Mouse (Mus musculus) 3T3-L1 (cell line): ENCODE data around the gene Ralgps2.

Experiments
- DNase-seq: peaks from one replicate; pipeline ENCODE4 v3.0.0-alpha.2; 2015; ENCODE audit warnings: low read depth, low spot score

Gene Ralgps2

DNA sequence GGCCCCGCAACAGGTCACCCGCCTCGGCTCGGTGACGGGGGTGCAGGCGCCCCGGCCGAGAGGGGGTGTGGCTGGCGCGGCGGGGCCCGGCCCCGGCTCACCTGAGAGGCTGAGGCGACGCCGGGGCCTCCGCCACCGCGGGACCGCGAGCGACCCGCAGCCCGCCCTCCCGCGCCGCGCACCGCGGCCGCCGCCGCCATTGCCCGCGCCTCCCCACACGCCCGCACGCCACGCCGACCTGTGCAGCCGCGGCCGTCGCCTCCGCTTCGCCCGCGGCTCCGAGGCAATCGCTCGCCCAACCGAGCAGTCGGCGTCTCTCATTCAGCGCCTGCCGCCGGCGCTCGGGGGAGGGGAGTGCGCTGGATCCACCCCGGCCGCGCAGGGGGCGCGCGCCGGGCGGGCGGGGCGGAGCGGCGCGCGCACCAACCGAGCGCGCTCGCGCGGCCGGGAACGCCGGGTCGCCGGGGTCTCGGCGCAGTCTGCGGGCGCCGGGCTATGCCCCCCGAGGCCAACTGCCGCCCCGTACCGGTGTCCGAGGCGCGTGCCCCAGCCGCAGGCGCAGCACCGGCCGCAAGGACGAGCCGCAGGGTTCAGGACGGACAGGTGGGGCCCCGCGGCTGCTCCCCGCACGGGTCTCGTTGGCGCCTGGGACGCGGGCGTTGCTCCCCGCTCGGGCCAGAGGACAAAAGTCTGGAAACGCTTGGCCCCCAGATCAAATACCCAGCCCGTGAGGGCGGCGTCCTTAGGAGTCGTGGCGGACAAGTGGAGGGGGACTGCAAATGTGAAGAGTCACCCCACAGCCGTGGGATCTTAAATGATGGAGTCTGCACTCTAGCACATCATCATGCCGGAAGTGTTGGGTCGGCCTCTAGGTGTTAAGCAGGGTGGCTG, at the start of gene Ralgps2:
Gene Ralgps2 (minus strand): TSS at position 376 of the 891 bp plus-strand sequence.
- no peak for DNase-seq

DNA sequence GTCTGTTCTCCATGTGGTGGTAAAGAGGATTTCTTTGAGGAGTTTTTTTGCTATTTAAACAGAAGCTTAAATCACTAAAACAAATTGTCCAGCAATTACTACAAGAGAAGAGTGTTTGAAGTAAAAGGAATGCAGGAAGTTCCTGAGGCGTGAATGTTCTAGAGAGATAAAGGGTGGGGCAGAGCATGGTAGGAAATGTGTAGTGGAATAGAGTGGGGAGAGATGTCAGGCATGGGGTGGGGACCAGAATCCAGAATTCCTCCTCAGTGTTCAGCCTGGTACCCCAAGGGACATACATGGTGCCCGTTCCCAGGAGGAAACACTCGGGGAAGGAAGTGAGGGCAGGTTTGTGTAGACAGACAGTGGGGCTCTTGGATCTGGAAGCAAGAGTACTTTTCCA, 48.1 kb upstream of the Ralgps2 start:
- no peak for DNase-seq

DNA sequence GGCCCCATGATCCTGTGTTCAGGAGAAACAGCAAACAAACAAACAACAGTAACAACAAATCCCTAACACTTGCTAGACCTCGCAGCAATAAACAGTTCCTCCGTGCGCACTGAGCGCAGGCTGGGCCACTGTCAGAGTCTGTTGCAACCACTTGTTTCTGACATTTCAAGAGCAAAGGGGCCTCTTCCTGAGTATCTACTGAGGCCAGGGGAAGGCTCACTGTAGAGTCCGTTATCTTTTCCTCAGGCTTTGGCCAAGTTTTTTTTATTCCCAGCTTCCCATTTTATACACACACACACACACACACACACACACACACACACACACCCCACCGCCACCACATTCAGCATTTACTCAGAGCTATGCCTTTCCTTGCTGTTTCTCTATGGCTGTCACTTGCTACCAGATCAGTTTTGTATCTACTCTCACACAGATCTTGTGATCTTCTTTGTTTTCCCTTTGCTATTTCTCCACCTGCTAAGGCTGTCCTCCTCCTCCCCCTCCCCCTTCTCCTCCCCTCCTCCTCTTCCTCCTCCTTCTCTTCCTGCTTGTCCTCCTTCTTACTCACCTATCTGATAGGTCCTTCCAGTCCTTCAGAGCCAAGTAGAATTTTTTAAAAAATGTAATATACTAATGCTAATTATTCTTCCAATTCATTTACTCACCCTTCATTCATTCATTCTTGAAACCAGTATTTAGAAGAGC, 47.4 kb upstream of the Ralgps2 start:
- no peak for DNase-seq

DNA sequence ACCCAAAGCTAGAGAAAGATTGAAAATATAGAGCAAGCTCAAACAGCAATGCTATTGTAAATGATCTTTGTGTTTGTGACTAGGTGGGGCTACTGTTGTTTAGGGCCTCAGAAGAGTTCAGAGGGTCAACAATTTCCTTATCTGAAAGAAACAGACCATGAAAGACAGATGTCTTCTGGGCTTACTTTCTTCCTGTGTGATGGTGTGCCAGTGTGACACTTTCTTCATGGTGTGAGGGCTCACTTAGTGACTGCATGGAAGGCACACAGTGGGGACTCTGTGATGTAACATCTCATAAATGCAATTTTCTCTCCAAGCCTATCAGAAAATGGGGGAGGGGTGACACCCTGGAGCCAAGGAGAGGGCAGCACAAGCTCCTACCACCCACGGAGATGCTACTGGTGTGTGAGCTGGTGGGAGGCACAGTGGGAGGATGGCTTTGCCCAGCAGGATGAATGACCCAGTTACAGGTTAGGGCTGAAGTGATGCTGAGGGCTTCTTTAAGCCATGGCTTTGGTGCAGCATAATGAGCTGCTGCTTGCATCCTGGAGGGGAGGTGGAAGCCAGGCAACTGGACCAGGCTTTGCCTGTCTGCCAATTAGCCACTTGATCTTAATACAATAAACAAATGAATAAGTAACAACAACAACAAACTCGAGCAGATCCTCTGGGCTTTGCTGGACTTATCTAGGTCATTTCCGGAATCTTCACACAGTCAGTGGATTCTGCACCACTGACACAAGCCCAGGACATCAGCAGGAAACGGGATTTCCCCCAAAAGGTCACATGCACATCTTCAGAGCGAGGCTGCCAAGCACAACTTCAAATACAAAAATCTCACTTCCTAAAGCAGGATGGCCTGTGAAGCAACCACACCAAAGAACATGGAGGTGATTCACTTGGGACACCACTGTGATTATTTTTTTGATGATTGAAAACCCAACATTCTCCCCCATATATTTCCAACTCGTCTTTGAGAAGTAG, 46.5 kb upstream of the Ralgps2 start:
- DNase-seq: no peak

DNA sequence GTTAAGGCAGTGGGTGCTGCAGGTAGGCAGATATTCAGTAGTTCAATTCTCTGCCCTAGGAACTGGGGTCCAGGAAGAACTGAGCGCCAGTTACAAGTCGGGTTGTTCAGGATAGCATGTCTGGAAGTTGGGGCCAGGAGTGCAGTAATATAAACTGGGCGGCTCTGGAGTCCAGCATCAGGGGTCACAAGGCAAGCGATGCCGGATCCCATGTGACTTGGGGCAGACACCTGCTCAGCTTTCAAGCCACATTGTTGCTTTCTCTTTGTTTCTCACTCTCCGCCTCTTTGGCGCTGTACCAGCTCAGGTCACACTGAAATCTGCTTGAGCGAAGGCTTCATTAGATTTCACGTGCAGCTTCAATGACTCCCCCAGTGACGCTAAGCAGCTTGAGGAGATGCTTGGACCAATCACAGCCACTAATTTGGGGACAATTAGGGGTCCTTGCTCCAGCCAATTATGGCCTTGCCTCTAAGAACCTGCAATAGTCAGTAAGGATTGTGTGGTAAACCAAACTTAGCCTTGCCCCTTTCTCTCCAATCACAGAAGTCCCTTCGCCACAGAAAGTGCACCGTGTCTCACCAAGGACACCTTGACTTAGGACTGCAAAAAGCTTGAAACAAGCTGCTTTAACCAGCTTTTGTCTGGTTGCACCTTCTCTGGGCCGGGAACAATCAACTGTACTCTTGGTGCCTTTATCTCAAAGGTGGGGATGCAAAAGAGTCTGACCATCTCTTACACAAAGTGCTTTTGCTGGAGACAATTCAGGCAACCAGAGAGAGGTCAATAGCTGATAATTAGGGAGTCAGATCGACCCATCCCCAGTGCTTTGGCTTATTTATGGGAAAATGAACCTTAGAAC, 43.8 kb upstream of the Ralgps2 start:
- DNase-seq: no peak

DNA sequence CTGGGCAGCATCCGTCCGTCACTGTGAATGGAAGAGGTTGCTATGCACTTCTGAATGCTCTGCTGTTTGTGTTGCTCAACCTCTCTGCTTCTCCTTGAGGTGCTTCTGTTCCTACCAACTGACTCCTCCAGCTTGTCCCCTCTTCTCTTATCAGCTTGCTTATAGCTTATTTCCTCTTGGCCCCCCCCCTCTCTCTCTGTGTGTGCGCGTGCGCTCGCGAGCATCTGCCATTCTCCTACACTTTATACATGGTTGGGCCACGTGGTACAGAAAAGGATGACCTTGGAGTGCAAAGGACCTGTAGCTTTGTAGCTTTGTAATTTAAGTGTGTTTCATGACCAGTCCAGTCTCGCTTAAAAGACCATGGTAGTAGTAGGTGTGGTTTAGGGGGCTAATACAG, 42.5 kb upstream of the Ralgps2 start:
- no peak for DNase-seq

DNA sequence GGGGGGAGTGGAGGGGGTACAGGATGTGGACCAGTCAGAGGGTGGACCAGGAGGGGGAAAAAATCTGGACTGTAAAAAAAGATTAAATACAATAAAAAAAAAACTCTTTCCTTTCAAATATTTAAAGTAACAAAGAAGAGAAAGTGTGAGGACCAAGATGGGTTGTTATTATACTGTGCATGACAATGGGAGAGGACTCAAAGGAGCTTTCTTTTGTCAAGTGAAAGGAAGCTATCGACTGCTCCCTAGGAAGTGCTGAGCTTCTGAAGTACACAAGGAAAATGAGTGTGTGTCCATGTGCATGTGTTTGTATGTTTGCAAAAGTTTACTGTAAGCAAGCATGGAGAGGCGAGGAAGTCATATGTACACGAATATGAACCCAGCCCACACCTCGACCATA, 40.3 kb upstream of the Ralgps2 start:
- DNase-seq: no peak

DNA sequence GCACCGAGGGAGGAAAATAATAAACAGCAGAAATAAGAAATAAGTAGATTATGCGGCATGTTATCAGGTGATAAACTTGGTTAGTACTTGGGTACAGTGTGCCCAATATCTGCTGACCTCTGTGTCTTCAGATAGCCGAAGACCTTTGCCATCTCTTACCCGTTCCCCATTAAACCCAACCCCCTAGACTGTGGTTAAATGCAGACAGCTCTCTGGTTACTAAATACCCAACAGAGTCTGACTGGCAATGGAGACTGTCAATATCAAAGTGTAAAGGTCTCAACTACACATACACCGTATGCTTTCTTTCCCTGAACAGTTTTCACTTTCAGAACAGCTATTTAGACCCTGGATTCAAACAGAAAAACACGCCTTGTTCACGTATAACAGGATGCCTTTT, 39.2 kb upstream of the Ralgps2 start:
- DNase-seq: no peak

DNA sequence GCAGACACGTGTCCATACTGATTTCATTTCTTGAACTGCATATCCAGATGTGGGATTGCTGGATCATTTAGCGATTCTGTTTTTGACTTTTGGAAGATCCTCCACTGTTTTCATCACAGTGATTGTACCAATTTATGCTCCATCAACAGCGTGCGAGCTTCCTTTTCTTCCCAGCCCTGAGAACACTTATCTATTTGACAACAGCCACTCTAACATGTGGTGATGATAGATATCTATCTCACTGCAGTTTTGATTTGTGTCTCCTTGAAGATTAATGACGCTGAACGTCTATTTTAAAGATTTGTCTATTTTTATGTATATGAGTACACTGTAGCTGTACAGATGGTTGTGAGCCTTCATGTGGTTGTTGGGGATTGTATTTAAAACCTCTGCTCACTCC, 34.4 kb upstream of the Ralgps2 start:
- no peak for DNase-seq

DNA sequence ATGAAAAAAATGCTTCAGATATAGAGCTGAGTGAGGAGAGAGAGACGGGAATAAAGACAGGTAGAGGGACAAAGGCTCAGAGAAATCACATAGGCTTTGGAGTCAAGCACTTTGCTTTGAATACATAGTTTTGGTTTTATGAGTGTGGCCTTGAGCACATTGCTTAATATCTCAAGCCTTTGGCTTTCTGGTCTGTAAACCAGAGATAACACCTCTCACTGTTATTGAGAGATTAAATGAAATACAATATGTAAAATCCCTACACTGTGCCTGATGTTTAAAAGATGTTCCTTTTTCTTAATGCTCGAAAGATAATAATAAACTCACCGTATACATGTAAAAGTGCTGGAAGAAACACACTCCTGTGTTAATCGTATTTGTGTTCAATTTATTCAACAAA, 33.0 kb upstream of the Ralgps2 start:
- DNase-seq: no peak

DNA sequence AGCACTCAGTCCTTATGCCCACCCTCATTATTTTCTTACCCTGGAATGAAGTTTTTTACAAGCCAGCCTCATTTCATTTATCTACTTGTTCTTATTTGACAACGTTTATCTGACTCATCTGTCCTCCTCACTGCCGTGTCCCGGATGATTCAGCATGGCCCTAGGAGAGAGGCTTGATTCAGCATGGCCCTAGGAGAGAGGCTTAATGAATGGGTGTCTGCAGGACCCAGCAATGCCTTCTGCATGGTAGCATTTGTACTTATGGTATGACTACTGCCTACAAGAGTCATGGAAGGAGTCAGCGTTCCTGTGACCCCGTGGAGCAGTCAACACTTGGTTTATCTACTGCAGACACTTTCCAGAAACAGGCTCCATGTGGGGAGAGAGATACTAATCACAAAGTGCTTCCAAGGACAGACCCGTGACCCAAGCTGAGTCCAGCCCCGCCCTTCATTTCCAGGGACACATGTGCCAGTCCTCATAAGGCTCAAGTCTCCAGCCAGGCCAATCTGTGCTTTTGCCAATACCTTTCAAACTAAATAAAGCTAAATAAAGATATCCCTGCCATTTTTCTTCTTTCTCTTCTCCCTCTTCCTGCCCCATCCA, 31.9 kb upstream of the Ralgps2 start:
- peak; percentile 49 for DNase-seq

DNA sequence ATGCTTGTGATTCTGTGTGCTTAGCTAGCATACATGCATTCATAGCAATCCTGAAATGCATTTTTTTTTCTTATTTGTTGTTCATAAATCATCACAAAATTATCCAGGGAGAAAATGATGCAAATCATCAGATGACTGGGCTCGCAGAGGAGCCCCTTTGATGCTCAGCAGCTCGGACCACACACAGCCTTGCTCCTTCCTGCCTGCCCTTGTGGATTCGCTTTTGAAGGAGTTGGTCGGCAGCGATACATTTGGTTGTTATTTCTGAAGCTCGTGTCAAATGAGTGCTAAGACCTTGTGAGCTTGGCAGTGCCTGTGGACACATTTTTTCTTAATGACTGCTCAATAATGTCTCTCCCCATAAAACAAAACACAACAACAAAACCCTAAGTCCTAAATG, 31.2 kb upstream of the Ralgps2 start:
- DNase-seq: no peak

DNA sequence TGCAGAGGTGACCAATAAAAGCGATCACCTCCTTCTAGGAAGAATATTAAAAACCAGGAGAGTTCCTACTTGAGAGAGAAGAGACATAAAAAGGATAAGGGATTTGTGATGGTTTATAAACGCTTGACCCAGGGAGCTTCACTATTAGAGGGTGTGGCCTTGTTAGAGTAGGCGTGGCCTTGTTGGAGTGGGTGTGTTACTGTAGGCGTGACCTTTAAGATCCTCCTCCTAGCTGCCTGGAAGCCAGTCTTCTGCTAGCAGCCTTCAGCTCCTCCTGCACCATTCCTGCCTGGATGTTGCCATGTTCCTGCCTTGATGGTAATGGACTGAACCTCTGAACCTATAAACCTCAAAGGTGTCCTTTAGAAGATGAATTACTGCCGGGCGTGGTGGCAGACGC, 28.7 kb upstream of the Ralgps2 start:
- no peak for DNase-seq

DNA sequence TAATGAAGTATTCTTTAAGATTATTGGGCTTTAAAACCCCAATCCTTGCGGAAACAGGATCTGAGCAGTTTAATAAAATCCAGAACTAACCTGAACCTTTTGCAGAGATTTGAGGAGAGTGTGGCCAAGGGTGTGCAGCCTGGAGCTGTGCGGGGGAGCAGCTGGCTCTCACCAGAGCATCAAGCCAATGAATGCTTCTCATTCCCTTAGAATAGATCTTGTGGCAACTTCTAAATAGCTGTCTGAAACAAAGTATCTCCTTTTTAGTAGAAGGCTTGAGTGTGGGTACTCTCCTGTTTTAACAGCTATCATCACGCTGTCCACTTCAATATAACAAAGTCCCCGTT, 25.1 kb upstream of the Ralgps2 start:
- no peak for DNase-seq

DNA sequence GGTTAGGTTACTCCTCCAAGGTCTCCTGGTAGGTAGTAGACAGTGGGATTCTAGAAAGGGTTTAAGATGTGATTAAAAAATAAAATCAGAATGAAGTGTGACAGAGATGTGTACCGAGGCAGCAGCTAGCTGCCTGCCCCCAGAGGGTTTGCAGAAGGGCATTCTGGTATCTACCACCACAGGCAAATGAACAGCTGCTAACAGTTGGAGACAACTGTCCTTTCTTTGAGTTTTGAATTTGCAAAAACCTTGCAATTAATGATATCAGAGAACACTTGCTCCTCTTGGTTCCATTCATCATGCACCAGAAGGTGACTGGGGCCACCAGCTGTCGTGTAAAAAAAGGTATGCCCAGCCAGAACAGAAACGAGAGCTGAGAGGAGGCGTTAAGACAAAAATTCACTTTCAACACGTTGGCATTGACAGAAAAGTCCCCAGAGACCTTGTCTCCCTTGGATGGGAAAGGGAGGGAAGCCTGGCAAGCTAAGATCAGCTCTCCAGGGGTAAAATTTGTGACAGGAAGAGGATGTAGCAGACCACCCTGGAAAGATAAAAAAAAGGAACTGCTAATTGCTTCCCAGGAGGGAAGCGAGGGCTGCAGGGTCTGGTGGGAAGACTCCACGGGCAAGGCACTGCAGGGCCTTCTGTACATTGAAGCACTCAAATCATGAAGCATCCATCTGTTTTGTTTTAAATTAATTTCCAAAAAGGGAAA, 24.6 kb upstream of the Ralgps2 start:
- DNase-seq: no peak

DNA sequence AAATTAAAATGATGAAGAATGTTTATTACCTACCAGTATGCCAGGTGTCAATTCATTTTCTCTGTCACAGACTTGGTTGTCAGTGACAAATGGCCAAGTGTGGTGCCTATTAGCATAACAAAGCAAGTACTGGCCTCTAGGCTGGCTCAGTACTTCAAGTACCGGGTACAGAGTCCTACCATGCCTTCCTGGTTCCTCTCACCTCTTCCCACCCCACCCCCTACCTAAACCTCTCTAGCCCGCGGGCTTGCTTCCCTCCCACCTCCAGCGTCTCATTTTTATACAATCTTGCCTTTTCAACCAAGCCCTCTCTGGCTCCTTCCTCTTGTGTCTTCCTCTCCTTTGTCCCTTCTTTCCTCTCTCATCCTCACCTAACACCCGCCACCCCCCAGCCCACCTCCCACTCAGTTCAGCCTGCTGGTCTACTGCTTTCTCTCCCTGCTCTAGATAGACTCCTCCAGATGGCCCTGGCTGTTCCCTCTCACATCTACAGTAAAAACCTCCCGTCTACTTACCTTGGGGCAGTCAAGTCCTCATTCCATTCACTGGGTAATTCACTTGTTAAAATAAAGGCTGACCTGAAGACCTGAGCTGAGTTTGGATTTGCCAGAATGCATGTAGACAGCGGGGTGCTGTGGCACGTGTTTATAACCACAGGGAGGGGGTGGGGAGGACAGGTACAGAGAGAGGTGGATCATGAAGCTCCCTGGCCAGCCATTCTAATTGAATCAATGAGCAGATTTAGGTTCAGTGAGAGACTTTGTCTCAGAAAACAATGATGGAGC, 22.2 kb upstream of the Ralgps2 start:
- DNase-seq: no peak

DNA sequence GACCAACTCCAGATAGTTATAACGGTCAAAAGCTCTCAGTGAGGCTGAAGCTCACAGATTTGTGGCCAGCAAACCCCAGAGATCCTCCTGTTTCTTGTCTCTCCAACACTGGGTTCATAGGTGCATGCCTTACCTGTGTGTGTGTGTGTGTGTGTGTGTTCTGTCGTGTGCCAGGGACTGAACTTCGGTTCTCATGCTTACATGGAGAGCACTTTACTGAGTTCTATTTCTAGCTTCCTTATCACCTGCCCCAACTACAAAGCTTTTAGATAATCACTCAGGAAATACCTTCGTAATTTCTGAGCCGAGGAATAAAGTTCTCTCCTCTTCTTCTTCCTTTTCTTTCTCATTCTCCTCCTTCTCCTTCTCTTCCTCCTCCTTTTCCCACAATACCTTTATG, 19.6 kb upstream of the Ralgps2 start:
- DNase-seq: no peak

DNA sequence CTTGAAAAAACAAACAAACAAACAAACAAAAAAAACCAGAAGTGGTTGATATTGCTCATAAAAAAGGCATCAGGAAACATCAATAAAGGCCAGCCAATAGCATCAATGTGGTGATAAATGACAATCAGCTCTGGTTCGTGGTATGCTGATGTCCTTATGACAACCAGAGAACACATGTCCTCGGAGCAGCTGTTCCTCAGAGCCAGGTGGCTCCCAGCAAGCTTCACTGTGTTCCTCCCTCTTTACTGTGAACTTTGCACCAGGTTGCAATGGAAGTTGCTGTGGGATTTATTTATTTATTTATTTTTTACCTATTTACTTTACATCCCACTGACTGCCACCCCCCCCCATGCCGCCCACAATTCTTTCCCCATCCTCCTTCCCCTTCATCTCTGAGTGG, 17.9 kb upstream of the Ralgps2 start:
- no peak for DNase-seq
